Mouse (Mus musculus): ENCODE results near the gene Akap2.

GRCm38 (mm10) chr4:57677916-57678315 is 39.5 kb upstream of the Akap2 start:
- no peak for TF ChIP-seq CTCF (IDR thresholded peaks at IDR 0.05; ENCODE audit: low read depth, low read length)
- TF ChIP-seq TAL1 (conservative IDR thresholded peaks at IDR 0.05; ENCODE audit: low read depth, low read length): no peak
